ENCODE assay signal across 13 mouse cellular contexts in genomic region chr19:43880420-43880819, GRCm38 (mm10). TPM values are rescaled to one million over a fixed set of nuclear protein-coding genes. Genes with fewer than 3 reads are reported as not detected.
DNase-seq lines count a peak whose midpoint lies in the region; ATAC-seq lines count a peak whose summit lies in the region.
"Had no signal": no experiment of that assay in that cellular context is flagged by ENCODE, and none has a peak within 500 bp of the region (broad histone marks: within the 10 kb centered on the region; RNA-seq: fewer than 3 reads in every experiment).

No protein-coding gene starts in this region.

- 0 out of 2 replicates have a peak overlapping the region, but pooled peaks have one; percentile 74 for H3K4me2 ChIP-seq in hindbrain, embryonic 15.5 days
- H3K4me2 ChIP-seq in intestine, embryonic 15.5 days (replicated peaks) = peak overlapping the region; percentile 79; the same call in 1 of the 2 replicates

- H3K27ac ChIP-seq in hindbrain, embryonic 15.5 days (replicated peaks) = no peak overlapping the region
- no peak overlapping the region for H3K27ac ChIP-seq in hindbrain, embryonic 10.5 days
- H3K27ac ChIP-seq in intestine, embryonic 15.5 days = 0 out of 2 replicates have a peak overlapping the region, but pooled peaks have one; percentile 45
- H3K27ac ChIP-seq: liver, embryonic 15.5 days had no signal

- no peak for ATAC-seq in hindbrain, embryonic 15.5 days (ENCODE audit: low FRiP score, low read depth)
- no peak for ATAC-seq in intestine, embryonic 15.5 days
- ATAC-seq: CD4-positive, CD25-positive, alpha-beta regulatory T cell, adult 4 months had no signal

- H3K4me3 ChIP-seq in hindbrain, embryonic 15.5 days = no peak overlapping the region
- H3K4me3 ChIP-seq in hindbrain, embryonic 10.5 days = no peak overlapping the region
- no peak overlapping the region for H3K4me3 ChIP-seq in intestine, embryonic 15.5 days (replicated peaks)

- DNase-seq in hindbrain, embryonic 10.5 days (ENCODE audit: low spot score) = no peak
- peak; percentile 71 for DNase-seq in 3T3-L1 (ENCODE audit: low read depth, low spot score)
- peak; percentile 44 for DNase-seq in ES-CJ7 (ENCODE audit: low read depth, low spot score)
- DNase-seq in layer of hippocampus, postnatal 10 days (ENCODE audit: low spot score in 2 of 2) = no peak
- no peak for DNase-seq in adrenal gland, postnatal 36 days
- DNase-seq in ovary, postnatal 14 days (ENCODE audit: low spot score) = no peak
- DNase-seq: cerebellum, adult 18-20 months; kidney, adult 9 months; thymus, postnatal 36 days had no signal

- no peak overlapping the region for H3K9ac ChIP-seq in hindbrain, embryonic 15.5 days
- H3K9ac ChIP-seq in intestine, embryonic 15.5 days = no peak overlapping the region
- H3K9ac ChIP-seq: liver, embryonic 15.5 days had no signal

- no peaks in the 10 kb centered on the region for H3K36me3 ChIP-seq in hindbrain, embryonic 15.5 days
- H3K36me3 ChIP-seq in hindbrain, embryonic 10.5 days = no peaks in the 10 kb centered on the region
- no peaks in the 10 kb centered on the region for H3K36me3 ChIP-seq in intestine, embryonic 15.5 days
- H3K36me3 ChIP-seq: liver, embryonic 15.5 days had no signal

- no peaks in the 10 kb centered on the region for H3K27me3 ChIP-seq in hindbrain, embryonic 15.5 days
- no peaks in the 10 kb centered on the region for H3K27me3 ChIP-seq in hindbrain, embryonic 10.5 days (ENCODE audit: insufficient read depth, poor library complexity, severe bottlenecking)
- H3K27me3 ChIP-seq in intestine, embryonic 15.5 days (replicated peaks) = no peaks in the 10 kb centered on the region

- H3K4me1 ChIP-seq in hindbrain, embryonic 15.5 days (replicated peaks) = peaks cover 36% of the 10 kb centered on the region
- H3K4me1 ChIP-seq in hindbrain, embryonic 10.5 days (replicated peaks) = peaks cover 63% of the 10 kb centered on the region
- H3K4me1 ChIP-seq in intestine, embryonic 15.5 days (replicated peaks) = peaks cover 61% of the 10 kb centered on the region

- H3K9me3 ChIP-seq in hindbrain, embryonic 15.5 days = no peaks in the 10 kb centered on the region
- peaks cover 4% of the 10 kb centered on the region for H3K9me3 ChIP-seq in hindbrain, embryonic 10.5 days
- H3K9me3 ChIP-seq in intestine, embryonic 15.5 days = no peaks in the 10 kb centered on the region
- H3K9me3 ChIP-seq: liver, embryonic 15.5 days had no signal

- 18% methylated on average over 3 of the region's 3 CpGs for WGBS in hindbrain, embryonic 15.5 days
- 18% methylated on average over 3 of the region's 3 CpGs for WGBS in hindbrain, embryonic 10.5 days
- WGBS in intestine, embryonic 15.5 days = 19% methylated on average over 3 of the region's 3 CpGs

RNA-seq across cellular contexts. Expression of gene Dnmbp, which starts 59.6 kb away (rescaled TPM):
- polyA plus RNA-seq in hindbrain, embryonic 15.5 days (2015; fragmentation: Nextera tagmentation; extraction: Ambion mirVana) = 8.4 and 9.1 TPM in 2 replicates
- polyA plus RNA-seq in hindbrain, embryonic 10.5 days (2016; fragmentation: Nextera tagmentation; extraction: Ambion mirVana) = 16.2 and 16.4 TPM in 2 replicates
- polyA plus RNA-seq in intestine, embryonic 15.5 days (2015; fragmentation: Nextera tagmentation; extraction: Ambion mirVana) = 35.9 and 37.0 TPM in 2 replicates
- total RNA-seq in layer of hippocampus, postnatal 10 days (2021) = 10 to 100 TPM in 1 of 2 experiments, 1 to 10 TPM in 1; 8.6 to 11.4 TPM
- 10 to 100 TPM; 12.6 to 13.3 TPM for total RNA-seq in adrenal gland, postnatal 36 days (2021)

Comparison
In these comparisons a context has a peak if more than half of its experiments do, and no peak if none do; other contexts are left out.
1. DNase-seq: peak in 3T3-L1 (single experiment) and ES-CJ7 (single experiment); none in hindbrain, embryonic 10.5 days (single experiment), layer of hippocampus, postnatal 10 days (0 of 2), adrenal gland, postnatal 36 days (0 of 2) and ovary, postnatal 14 days (single experiment).